Mouse (Mus musculus) G1E-ER4 (cell line): ENCODE measurements around the gene Rcor1. TPM values are rescaled to one million over a fixed set of nuclear protein-coding genes. Genes with fewer than 3 reads are reported as not detected.

Experiments used
- GATA1 ChIP-seq: IDR thresholded peaks from one replicate; pipeline ENCODE4 v1.8.0; 2012; ENCODE audit warnings: low read length, inconsistent platforms
- polyA plus RNA-seq: library from polyadenylated mRNA; stranded (reverse); fragments of >175 nt; gene quantifications from 2 replicates; pipeline ENCODE4 v1.2.3, GENCODE M21; 2012

Gene Rcor1
- polyA plus RNA-seq, 1 experiment, result 54.2 TPM

DNA sequence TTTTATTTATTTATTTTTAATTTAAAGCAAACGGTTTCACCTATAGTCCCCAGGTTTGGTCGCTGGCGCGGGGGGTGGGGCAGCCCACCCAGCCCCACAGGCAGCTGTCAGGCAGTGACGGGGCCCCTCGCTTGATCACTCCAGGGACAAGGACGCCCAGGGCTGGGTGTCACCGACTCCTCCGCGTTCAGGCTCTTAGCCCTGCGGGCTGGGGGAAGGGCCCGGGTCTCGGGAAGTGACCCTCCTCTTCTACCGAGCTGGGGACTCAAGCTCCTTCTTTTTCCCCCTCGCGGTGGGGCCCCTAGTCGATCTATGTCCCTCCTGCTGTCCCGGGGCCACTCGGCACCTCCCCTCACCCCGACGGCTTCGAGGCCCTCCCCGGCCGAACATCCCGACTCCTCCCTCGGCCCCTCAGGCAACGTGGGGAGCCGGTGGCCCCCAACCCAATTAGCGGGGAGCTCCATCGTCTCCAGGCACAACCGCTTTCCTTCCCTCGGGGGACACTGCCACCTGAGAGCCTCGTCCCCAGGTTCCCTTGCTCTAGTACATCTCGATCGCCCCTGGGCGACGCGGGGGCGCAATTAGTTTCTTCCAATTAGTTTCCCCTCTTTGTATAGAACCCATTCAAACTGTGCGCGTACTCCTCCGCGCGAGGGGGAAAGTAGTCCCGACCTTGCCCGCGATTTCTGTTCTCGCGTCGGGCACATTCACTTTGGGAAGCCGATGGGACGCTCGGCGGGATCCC is 748 bp upstream of the Rcor1 start:
- TF ChIP-seq GATA1, result no peak

DNA sequence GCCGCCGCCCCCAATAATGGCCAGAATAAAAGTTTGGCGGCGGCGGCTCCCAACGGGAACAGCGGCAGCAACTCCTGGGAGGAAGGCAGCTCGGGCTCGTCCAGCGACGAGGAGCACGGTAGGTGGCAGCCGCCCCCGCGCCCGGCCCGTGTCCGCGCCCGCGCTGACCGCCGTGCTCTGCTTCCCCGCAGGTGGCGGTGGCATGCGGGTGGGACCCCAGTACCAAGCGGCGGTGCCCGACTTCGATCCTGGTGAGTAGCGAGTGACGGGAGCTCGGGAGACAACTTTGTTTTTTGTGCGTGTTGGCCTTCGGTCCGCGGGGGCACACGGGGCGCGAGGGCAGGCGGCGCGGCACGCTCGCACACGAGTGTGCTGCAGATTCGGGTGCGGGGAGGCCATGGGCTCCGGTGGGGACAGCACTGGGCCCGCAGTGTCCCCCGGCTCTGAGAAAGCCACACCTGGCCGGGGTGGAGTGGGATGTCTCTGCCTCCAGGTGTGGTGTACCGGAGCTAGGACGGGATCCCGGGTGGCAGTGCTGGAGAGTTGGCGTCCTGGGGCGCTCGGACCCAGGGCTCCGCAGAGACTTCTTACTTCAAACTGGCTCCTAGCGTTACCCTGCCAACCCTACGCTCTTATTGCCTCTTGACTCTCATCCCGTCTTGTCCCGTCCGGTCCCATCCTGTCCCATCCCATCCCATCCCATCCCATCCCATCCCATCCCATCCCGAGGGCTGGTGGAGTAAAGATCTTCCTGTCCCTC is 800 bp downstream of the Rcor1 start:
- TF ChIP-seq GATA1, result no peak

DNA sequence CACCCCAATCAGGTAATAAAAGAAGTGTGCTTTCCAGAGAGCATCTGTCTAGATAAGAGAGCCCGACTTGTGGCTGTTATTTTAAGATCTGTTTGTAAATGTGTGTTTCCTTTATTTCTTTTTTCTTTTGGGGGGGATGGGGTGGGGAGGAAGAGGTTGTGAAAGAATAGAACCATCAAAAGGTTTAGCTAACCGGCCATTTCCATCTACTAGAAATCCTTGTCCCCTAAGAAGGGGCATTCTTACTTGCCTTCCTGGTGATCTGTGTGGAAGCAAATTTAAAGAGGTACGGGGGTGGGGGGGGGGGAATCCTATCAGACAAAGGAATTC is 1.3 kb downstream of the Rcor1 start:
- no peak for TF ChIP-seq GATA1

DNA sequence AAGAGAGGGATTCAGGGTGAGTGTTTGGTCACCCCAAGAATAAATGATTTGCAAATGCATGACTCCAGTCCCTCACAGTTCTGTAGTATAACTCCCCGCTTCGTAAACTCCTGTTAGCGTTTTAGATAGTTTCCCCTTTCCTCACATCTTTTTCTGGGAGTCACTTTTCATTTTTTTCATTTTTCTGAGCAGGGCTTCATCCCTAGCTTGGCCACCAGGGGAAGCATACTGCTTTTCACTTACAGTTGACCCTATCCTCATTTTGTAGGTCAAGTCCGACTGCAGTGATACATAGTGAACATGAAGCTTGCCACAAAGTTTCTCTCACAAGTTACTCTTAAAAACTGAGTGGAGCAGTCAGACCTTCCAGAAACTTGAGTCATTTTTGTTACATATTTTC is 2.0 kb downstream of the Rcor1 start:
- no peak for TF ChIP-seq GATA1

DNA sequence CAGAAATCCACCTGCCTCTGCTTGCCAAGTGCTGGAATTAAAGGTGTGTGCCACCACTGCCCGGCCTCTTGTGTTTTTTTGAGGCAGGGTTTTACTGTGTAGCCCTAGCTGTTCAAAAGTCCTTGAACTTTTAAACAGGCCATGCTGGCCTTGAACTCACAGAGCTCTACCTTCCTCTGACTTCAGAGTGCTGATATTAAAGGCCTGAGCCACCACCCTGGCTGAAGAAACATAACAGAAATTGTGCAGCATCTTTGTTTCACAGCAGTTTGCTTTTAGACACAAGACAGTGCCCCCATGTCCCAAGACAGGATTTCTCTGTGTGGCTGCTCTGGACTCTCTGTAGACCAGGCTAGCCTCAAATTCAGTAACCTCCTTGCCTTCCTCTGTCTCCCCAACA is 3.2 kb downstream of the Rcor1 start:
- TF ChIP-seq GATA1, result no peak

DNA sequence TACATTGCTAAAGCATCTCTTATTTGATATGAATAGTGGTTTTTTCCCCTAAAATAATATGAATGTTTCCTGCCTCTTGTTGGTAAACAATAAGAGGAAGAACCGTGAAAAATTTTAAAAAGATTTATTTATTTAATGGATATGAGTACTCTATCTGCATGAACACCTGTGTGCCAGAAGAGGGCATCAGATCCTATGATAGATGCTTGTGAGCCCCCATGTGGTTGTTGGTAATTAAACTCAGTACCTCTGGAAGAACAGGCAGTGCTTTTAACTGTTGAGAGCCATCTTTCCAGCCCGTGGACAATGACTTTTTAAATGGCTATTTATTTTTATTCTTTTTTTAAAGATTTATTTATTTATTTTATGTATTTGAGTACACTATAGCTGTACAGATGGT is 5.7 kb downstream of the Rcor1 start:
- no peak for TF ChIP-seq GATA1

DNA sequence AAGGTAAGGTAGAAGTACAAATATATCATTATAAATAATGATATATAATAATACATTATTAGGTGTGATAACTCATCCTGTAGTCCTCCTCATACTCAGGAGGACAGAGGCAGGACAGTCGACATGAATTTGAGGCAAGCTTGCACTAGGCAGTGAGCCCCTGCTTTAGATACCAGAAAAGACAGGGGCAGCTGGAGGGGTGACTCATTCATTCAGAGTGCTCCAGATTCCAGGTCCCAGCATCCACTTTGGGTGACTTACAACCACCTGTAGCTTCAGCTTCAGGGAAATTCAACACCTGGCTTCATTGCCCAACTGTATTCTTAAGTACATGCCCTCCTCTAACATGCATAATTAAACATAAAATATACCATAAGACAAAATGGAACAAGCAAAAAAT is 7.7 kb downstream of the Rcor1 start:
- TF ChIP-seq GATA1, result no peak

DNA sequence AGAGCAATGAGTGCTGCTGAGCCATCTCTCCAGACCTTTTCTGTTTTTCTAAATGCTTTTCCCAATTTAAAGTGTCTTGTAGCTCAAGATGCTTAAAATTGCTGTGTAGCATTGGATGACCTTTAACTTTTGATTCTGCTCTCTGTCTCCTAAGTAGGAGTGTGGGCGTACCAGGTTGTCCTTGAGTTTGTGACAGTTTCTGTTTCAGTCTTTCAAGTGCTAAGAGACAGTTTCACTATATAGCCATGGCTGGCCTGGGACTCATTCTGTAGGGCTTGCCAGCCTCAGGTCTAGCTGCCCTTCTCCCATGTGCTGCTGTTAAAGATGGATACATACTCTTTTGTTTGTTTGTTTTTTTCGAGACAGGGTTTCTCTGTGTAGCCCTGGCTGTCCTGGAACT is 9.1 kb downstream of the Rcor1 start:
- no peak for TF ChIP-seq GATA1

DNA sequence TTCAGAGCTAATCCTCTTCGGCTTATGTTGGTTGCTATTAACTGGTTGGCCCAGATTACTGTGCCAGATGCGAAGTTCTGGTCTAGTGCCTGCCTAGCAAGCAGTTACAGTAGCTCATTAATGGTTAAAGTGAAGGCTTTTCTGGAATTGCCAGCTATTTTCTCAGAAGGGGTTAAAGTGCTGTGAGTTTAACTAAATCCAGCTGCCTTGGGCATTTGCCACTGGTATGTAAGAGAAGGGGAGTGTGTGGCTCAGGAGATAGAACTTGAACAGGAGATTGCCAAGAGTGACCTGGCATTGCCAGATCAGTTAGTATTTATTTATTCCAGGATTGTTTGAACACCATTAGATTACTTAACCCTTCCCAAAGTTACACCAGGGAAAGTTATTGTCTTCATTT is 11.1 kb downstream of the Rcor1 start:
- no peak for TF ChIP-seq GATA1

DNA sequence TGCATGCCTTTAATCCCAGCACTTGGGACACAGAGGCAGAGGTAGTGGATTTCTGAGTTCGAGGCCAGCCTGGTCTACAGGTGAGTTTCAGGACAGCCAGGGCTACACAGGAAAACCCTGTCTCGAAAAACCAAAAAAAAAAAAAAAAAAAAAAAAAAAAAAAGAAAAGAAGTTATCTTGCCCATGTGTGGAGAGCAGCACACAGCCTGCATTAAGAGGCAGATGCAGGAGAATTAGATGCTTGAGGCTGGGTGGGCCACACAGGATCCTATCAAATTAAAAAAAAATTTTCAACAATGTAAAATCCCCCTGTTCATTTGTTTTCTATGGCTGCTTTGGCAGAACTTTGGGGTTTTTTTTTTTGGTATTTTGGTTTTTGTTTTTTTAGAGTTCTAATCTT is 24.2 kb downstream of the Rcor1 start:
- TF ChIP-seq GATA1, result no peak

DNA sequence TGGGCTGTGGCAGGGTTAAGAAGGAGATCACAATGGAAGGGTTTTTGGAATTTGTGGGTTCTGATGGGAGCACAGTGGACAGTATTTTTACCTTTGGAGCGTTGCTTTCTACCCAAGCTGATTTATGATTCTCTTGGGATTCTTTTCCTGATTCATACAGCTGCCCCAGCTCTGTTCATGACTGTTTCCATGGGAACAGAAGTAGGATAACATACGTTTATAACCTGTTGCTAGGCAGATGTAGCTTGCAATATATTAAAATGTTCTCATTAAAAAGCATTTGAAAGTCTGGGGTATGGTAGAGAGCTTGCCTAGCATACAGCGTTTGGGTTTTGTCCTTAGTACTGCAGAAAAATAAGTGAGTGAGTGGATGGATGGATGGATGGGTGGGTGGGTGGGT is 25.1 kb downstream of the Rcor1 start:
- no peak for TF ChIP-seq GATA1

DNA sequence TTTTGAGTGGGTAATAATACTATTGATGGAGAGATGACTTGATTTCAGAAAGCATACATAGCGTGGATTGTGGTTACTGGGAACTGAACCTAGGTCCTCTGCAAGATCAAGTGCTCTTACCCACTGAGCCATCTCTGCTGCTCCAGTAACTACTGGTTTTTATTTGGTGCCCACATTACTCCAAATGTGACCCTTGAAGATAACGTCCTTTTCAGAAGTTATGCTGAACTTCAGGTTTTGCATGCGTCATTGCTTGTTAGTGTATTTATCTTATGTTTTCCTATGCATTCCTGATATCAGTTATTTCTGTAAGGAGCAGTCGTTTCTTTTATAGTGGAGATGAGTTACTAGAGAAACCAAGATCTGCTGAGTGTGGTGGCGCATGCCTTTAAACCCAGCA is 26.2 kb downstream of the Rcor1 start:
- TF ChIP-seq GATA1, result peak; percentile 79

DNA sequence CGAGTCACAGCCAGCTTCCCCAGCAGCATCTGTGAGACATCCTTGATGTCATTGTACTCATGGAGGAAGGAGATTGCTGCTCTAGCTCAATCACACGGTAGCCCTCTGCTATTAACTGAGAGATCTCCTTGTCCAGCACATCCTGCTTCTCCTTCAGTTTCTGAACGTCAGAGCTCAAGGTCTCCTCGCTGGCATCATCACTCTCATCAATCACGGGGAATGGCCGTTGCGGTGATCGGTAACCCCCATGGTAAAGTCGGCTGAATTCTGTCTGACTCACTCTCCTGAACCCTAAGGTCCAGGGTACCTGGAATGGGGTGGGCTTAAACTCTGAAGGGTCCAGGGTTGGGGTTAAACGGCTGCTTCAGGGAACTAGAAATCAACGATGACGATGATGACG is 28.7 kb downstream of the Rcor1 start:
- TF ChIP-seq GATA1, result no peak

DNA sequence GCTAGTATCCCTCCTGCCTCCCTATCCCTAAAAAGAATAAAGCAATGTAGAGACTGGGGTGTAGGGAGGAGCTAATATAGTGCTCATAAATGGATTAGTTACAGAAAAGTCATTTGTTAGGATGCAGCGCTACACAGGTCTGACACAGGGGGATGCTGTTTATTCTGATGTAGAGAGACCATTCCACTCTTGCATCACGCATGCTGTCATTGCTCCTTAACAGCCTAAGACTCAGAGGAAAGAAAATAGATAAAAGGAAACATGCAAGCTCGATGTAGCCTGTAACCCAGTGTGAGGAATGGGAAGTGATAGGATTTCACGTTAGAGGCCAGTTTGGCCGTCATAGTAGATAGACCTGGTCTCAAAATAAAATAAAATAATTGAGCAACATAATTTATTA is 31.9 kb downstream of the Rcor1 start:
- TF ChIP-seq GATA1, result no peak

DNA sequence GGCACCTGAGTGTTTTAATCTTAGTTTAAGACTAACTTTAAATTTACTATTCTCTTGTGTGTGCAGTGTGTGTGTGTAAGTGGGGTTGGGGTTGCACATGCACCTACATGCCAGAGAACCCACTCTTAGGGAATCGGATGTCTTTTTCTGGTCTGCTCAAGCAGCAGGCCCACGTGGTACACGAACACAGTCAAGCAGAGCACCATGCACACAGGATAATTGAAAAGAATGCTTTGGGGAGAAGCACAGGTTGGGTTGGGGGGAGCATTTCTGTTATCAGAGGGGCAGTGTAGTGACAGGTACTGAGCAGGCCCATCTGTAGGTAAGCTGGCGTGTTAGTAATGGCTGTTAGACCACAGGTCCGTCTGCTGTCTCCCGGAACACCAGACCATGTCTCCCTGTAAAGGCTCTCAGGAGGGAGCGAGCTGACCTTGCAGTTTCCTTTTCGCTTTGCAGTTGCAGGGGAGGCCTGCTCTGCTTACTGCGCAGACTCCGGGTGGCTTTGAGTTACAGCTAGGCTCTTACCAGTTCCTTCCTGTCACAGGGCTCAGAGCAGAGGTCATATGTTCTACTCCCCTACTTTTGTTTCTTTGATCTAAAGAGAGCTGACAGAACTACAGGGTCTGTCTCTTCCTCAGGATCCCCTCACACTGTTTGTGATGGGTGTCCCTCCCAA is 32.5 kb downstream of the Rcor1 start:
- no peak for TF ChIP-seq GATA1

DNA sequence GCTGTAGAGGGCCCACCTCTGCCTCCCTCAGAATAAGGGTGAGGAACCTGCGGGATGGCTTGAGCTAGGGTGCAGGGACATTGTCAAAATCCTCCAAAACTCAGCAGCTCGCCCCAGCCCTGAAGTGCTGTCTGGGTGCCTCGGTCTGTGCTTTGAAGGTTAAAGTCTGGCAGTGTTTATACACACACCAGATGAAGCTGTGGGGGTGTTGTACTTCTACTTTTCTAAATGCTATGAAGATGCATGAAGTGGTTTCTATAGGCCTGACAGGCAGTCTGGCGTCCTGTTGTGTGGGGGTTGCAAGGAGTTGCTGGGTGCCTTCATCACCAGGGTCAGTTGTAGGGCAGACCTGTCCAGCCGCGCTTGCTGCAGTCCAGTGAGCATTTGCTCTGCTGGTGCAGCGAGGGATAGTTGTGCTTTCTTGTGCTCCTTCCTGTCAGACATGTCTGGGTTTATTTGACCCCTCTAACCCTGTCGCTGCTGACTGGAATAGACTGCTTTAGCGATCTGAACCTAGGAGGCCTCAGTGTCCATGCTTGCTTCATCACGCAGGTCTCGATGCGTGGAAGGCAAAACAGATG is 37.3 kb downstream of the Rcor1 start:
- no peak for TF ChIP-seq GATA1

DNA sequence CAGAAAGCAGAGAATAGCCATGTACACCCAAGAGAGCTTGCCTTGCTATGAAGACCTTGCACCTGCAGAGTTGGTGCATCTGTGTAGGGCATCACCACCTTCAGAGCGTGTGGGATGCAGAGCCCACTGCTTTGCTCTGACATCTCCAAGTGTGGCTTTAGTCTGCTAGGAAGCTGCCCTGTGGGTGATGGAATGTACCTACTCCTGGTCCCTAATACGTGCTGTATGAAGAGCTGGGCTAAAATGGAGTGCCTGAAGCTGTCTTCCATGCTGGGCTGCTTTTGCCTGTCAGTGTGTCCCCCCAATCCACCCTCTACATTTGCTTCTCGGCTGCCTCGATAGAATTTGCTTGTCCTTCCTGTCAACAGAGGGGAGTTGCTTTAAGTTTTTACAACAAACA is 46.4 kb downstream of the Rcor1 start:
- no peak for TF ChIP-seq GATA1

DNA sequence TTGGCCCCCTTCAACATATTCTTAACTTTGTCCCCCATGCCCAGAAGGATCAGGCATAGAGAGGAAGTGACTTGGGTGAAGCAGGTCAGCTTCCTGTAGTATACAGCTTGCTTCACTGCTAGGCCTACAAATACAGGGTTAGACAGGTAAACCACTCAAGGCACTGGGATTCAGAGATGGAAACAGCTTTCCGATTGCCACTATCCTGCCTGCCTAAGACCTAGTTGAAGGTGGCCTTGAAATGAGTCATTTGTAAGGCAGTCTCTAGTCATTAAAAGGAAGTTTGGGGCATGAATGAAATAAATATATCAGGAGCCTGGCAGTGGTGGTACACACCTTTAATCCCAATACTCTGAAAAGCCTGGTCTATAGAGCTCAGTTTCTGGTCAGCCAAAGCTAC is 47.9 kb downstream of the Rcor1 start:
- TF ChIP-seq GATA1, result no peak
